ENCODE assay signal across 8 mouse cellular contexts in the genomic region with DNA sequence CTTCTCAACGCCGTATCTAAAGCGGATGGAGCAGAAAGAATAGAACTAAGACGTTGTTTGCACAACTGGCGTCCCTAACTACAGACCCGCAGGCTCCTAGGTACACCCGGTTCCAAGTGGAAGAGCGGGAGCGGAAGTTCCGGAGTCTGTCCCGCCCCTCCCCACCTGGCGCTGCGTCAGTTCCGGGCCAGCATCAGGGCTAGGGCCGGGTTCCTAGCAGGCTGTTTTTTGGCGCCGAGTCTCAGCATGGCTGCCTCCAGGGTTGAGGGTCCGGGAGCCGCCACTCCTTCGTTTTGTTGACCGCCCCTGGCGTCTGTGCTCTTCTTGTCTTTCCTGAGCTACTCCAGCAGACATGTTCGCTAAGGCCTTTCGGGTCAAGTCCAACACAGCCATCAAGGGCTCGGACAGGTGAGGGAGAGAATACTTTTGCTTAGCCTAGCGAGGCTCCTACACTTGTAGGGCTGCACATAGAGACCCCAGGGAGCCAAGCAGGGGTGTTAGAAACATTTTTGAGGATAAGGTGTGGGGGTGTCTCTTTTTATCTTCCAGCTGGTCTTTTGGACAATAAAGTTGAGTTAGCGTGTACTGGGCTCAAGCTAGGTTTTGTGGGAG. TPM values are rescaled to one million over a fixed set of nuclear protein-coding genes. Genes with fewer than 3 reads are reported as not detected.
DNase-seq lines count a peak whose midpoint lies in the region; ATAC-seq and TF ChIP-seq lines count a peak whose summit lies in the region.

A gene (plus strand): TSS at position 164 of the 612 bp plus-strand sequence.

- under 1% methylated on average over 27 of the region's 27 CpGs for WGBS in hindbrain, postnatal 0 days

- no peak for TF ChIP-seq CTCF in gastrocnemius, adult 2 months (IDR thresholded peaks at IDR 0.05)
- no peak for TF ChIP-seq CTCF in hindbrain, postnatal 0 days (IDR thresholded peaks at IDR 0.05; ENCODE audit: low read depth)
- no peak for TF ChIP-seq CTCF in left cerebral cortex, adult 2 months (IDR thresholded peaks at IDR 0.05)

- H3K27ac ChIP-seq in gastrocnemius, adult 2 months, result peak within 1 kb of the TSS; percentile 88
- no peak within 1 kb of the TSS; the same call in 1 of the 2 replicates for H3K27ac ChIP-seq in hindbrain, postnatal 0 days
- peak within 1 kb of the TSS; percentile 78 for H3K27ac ChIP-seq in left cerebral cortex, adult 2 months

- no peaks in the 10 kb centered on the region for H3K4me1 ChIP-seq in hindbrain, postnatal 0 days (ENCODE audit: insufficient read depth, low read length)

- H3K9me3 ChIP-seq in hindbrain, postnatal 0 days (ENCODE audit: low read length), result no peaks in the 10 kb centered on the region

- H3K4me2 ChIP-seq in hindbrain, postnatal 0 days (ENCODE audit: low read depth, low read length), result peak within 1 kb of the TSS; percentile 69

- peak; percentile 78 for DNase-seq in WW6 (ENCODE audit: low read depth, low spot score)
- peak; percentile 92 for DNase-seq in gastrocnemius, adult 2 months
- DNase-seq in hindbrain, postnatal 0 days (ENCODE audit: low spot score), result peak; percentile 93
- peak; percentile 87 to 88 for DNase-seq in left cerebral cortex, adult 2 months (ENCODE audit: extremely low spot score in 1 of 2, low spot score in 2 of 2)
- DNase-seq in right cerebral cortex, postnatal 10 days (ENCODE audit: low spot score in 2 of 2), result peak; percentile 93
- DNase-seq in urinary bladder, postnatal 25 days (ENCODE audit: low spot score), result peak; percentile 86

- H3K27me3 ChIP-seq in hindbrain, postnatal 0 days (ENCODE audit: insufficient read depth, low read length), result no peaks in the 10 kb centered on the region

- peak within 1 kb of the TSS; percentile 75 for H3K4me3 ChIP-seq in gastrocnemius, adult 2 months
- peak within 1 kb of the TSS; percentile 64 for H3K4me3 ChIP-seq in hindbrain, postnatal 0 days (ENCODE audit: low read length)
- H3K4me3 ChIP-seq in left cerebral cortex, adult 2 months, result peak within 1 kb of the TSS; percentile 66

- peak within 1 kb of the TSS; percentile 56 for H3K9ac ChIP-seq in hindbrain, postnatal 0 days (replicated peaks; ENCODE audit: low read length)

- H3K36me3 ChIP-seq in hindbrain, postnatal 0 days (ENCODE audit: insufficient read depth, low read length), result no peaks in the 10 kb centered on the region

- ATAC-seq in common myeloid progenitor, adult 5-6 weeks (replicated peaks; ENCODE audit: low read depth, poor library complexity, severe bottlenecking), result peak; percentile 99
- ATAC-seq in hindbrain, postnatal 0 days, result peak; percentile 97
- peak; percentile 100 for ATAC-seq in megakaryocyte, adult 5-6 weeks (ENCODE audit: poor library complexity, severe bottlenecking)

- intact Hi-C loops in gastrocnemius, adult 2 months (cut with DNase I), result no loop called here
- intact Hi-C loops in left cerebral cortex, adult 2 months (cut with DNase I), result loop anchor here (1.0 kb wide), 1 partner anchor 37 kb away; no protein-coding TSS in a partner anchor

RNA-seq across cellular contexts. Expression of the gene that starts here (rescaled TPM):
- 28.7 and 32.8 TPM in 2 replicates for total RNA-seq in common myeloid progenitor, adult 5-6 weeks (2017)
- total RNA-seq in gastrocnemius, adult 2 months (2021), result 10 to 100 TPM; 26.2 to 29.2 TPM
- 38.1 and 39.7 TPM in 2 replicates for total RNA-seq in hindbrain, postnatal 0 days (2014; rRNA removed)
- 42.8 and 44.4 TPM in 2 replicates for polyA plus RNA-seq in hindbrain, postnatal 0 days (2015; fragmentation: Nextera tagmentation; extraction: Ambion mirVana)
- total RNA-seq in left cerebral cortex, adult 2 months (2021), result 10 to 100 TPM; 38.2 to 42.1 TPM
- total RNA-seq in megakaryocyte, adult 5-6 weeks (2015), result 28.7 and 31.0 TPM in 2 replicates
- 23.1 and 24.5 TPM in 2 replicates for total RNA-seq in megakaryocyte, adult 5-6 weeks (2017)
